Mouse (Mus musculus): Measurements from ENCODE around the gene H2-DMb1. TPM values are rescaled to one million over a fixed set of nuclear protein-coding genes. Genes with fewer than 3 reads are reported as not detected.

Gene H2-DMb1
- total RNA-seq (2021) = 1 to 10 TPM; 1.1 to 1.7 TPM
- long read RNA-seq, experiment 1, partial matches to known transcripts = 0 of 2 reads
- long read RNA-seq, experiment 1, other reads (novel, unspliced or antisense) = 1 of 2 reads
- long read RNA-seq, experiment 2, partial matches to known transcripts = 0 of 2 reads
- long read RNA-seq, experiment 2, other reads (novel, unspliced or antisense) = 1 of 2 reads

DNA sequence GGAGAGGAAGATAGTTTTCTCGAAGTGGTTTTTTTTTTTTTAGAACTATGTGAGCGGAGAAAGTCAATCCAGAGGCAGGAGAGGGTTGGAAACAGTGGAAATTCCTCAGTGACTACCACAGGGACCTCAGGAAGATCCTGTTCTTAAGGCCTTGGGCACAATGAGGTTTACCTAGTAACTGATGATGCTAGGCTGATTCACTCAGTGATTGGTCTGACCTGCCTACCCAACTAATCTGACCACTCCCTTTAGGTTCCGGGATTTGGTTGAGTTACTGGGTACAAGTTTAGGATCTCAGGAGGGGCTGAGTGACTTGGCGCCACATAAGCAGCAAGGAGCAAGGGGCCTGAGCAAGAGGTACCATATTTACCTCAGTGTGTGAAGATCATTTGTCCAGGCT is at the start of gene H2-DMb1:
H2-DMb1 (plus strand) TSS at position 150 of the 400 bp plus-strand sequence.
- DNase-seq (ENCODE audit: extremely low spot score in 1 of 2, low spot score in 2 of 2) = peak in 1 of 2 experiments; percentile 54
- no peak for TF ChIP-seq CTCF (IDR thresholded peaks at IDR 0.05)
- intact Hi-C loops (cut with DNase I) = no loop called here
- H3K27ac ChIP-seq = no peak within 1 kb of the TSS
- no peak within 1 kb of the TSS for H3K4me3 ChIP-seq

DNA sequence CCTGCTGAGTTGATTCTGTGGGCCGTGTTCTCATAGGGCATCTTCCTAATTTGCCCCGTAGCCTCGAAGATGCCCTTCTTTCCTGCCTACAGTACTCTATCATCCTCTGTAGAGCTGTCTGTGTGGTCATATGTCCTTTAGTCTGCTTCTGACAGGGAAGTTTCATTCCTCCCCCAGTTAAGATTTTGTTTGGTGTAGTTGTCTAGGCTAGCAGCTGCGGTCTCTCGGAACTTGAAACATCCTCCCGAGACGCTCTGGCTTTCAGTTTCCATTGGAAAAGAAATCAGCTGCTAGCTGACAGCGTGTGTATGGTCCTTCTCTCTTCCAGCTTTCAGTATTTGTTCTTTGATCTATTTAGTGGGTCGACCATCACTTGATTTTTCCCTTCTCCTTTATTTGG is 48.1 kb upstream of the H2-DMb1 start:
- no peak for DNase-seq (ENCODE audit: extremely low spot score in 1 of 2, low spot score in 2 of 2)
- Histone ChIP-seq H3K4me3 (no peak overlapping the region), H3K27ac (no peak overlapping the region)
- intact Hi-C loops (cut with DNase I) = no loop called here
- no peak for TF ChIP-seq CTCF (IDR thresholded peaks at IDR 0.05)

DNA sequence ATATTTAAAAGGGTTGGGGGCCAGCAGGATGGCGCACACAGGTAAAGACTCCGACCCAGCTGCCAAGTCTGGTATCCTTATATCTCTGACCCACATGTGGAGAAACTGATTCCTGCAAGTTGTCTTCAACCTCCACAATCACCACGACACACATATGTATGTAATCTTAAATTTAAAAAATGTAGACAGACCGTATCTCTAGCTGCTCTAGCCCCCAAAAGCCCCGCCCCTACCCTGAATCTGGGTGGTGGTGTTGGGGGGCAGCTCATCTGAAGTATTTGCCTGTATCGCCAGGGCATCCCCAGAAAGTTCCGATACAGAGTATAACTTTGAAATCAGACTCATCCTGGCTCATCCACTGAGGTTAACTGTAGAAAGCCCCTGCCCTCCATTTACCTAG is 46.3 kb upstream of the H2-DMb1 start:
- intact Hi-C loops (cut with DNase I) = no loop called here

DNA sequence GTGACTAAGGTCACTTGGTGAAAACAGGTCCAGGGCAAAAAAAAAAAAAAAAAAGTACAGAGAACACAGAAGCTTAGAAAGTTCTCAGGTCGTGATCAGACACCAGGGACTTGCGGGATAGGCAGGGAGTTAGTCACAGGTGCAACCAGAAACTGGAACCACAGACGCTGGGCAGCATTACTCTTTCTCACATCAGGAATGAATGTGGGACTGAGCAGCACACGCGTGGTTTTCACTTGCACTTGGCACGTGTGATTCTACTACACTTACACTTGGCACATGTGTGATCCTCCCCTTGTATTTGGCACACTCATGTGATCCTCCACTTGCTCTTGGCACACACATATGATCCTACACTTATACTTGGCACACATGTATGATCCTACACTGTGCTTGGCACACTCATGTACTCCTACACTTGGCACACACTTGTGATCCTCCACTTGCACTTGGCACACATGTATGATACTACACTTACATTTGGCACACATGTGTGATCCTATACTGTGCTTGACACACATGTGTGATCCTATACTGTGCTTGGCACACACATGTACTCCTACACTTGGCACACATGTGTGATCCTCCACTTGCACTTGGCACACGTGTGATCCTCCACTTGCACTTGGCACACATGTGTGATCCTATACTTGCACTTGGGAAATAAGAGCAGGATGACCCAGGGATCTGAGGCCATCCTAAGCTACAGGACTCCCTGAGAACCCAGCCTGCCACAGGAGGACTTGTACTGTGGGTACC is 45.6 kb upstream of the H2-DMb1 start:
- DNase-seq (ENCODE audit: extremely low spot score in 1 of 2, low spot score in 2 of 2) = no peak
- no peak for TF ChIP-seq CTCF (IDR thresholded peaks at IDR 0.05)
- Histone ChIP-seq H3K4me3 (no peak overlapping the region), H3K27ac (no peak overlapping the region)
- intact Hi-C loops (cut with DNase I) = no loop called here

More for the DNA sequence above, 46.3 kb upstream of the H2-DMb1 start:
- Histone ChIP-seq H3K27ac (no peak overlapping the region), H3K4me3 (no peak overlapping the region)
- TF ChIP-seq CTCF (IDR thresholded peaks at IDR 0.05) = no peak
- no peak for DNase-seq (ENCODE audit: extremely low spot score in 1 of 2, low spot score in 2 of 2)

DNA sequence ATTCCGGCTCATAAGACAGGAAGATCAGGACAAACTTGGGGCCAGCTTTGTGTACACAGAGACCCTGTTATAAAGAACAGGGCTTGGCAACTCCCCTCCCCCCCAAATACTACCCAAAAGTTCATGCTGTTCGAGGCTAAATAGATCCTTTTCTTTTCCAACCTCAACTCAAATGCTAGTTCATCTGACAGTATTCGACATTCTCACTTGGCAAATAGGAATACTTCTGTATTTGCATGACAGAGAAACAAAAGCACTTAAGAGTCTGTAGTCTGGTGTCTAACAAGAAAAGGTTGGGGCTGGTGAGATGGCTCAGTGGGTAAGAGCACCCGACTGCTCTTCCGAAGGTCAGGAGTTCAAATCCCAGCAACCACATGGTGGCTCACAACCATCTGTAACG is 44.4 kb upstream of the H2-DMb1 start:
- no peak for TF ChIP-seq CTCF (IDR thresholded peaks at IDR 0.05)
- intact Hi-C loops (cut with DNase I) = no loop called here
- DNase-seq (ENCODE audit: extremely low spot score in 1 of 2, low spot score in 2 of 2) = no peak

DNA sequence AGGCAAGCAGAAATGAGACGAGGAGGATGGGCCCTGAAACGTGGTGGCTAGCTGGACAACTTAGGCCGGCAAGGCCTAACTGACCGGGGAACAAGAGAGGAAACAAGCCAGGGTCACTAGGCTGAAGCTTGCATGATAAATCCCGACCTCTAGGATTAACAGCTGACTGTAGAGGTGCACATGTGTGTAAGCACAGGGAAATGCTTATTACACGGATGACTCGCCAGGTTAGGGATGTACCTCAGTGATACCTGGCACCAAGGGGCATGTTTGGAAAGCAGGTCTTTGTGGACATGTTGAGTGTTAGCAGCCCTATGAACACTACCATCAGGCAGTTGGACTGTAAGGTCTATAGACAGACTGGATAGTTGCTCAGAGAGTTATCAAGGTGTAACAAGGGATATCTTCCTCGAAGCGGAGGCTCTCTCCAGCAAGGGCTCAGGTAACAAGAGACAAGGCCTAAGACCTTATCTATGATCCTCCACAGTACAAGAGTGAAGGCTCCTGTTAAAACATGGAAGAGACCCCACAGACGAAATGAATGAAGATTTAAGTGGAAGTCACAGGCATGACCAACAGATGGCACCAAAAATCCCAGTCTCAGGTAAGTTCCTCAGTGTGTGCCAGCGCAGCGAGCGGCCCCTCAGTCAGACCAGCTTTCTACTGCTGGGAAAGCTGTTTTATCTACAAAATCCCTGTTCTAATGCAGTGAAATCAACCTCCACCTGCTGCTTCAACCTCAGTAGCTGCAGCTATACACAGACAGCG is 43.6 kb upstream of the H2-DMb1 start:
- DNase-seq (ENCODE audit: extremely low spot score in 1 of 2, low spot score in 2 of 2) = no peak
- intact Hi-C loops (cut with DNase I) = no loop called here
- no peak overlapping the region for H3K4me3 ChIP-seq
- peak; percentile 48 for TF ChIP-seq CTCF (IDR thresholded peaks at IDR 0.05)
- H3K27ac ChIP-seq = no peak overlapping the region

More for the DNA sequence above, 44.4 kb upstream of the H2-DMb1 start:
- Histone ChIP-seq H3K27ac (no peak overlapping the region), H3K4me3 (no peak overlapping the region)

DNA sequence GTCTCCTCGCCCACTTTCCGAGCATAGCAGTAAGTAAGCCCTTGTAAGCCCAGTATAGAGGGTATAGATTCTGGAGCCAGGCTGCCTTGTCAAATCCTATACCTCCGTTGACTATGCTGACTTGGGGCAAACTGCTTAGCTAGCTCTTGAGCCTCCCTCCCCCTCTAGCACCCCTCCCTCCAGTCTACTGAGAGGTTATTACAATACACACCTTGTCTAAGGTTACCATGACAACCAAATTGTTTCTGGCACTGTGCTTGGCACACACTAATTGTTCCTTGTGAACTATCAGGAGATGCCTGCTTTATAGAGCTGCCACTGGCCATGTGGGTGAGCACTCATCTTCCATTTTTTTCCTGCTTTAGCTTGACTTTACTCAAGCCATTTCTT is 43.1 kb upstream of the H2-DMb1 start:
- intact Hi-C loops (cut with DNase I) = loop anchor here (2.0 kb wide), 1 partner anchor 73 kb away; no protein-coding TSS in a partner anchor

DNA sequence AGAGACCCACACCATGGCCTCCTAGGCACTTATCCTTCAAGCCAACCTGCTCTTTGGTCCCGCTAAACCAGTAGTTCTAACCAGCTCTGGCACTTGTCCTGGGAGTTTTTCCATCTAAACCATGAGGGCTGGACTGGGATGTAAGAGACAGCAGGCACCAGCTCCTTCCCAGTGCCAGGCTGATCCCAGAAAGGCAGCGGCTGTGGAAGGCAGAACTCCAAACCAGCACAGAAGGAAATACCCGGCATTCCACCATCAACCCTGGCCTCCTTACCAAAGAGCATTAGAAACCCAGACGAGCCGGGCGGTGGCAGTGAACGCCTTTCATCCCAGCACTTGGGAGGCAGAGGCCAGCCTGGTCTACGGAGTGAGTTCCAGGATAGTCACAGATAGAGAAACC is 42.6 kb upstream of the H2-DMb1 start:
- intact Hi-C loops (cut with DNase I) = loop anchor here (2.0 kb wide), 1 partner anchor 74 kb away; no protein-coding TSS in a partner anchor
- no peak overlapping the region for H3K27ac ChIP-seq
- no peak for TF ChIP-seq CTCF (IDR thresholded peaks at IDR 0.05)
- H3K4me3 ChIP-seq = no peak overlapping the region
- no peak for DNase-seq (ENCODE audit: extremely low spot score in 1 of 2, low spot score in 2 of 2)

More for the DNA sequence above, 43.1 kb upstream of the H2-DMb1 start:
- Histone ChIP-seq H3K4me3 (no peak overlapping the region), H3K27ac (no peak overlapping the region)
- DNase-seq (ENCODE audit: extremely low spot score in 1 of 2, low spot score in 2 of 2) = no peak
- TF ChIP-seq CTCF (IDR thresholded peaks at IDR 0.05) = no peak

DNA sequence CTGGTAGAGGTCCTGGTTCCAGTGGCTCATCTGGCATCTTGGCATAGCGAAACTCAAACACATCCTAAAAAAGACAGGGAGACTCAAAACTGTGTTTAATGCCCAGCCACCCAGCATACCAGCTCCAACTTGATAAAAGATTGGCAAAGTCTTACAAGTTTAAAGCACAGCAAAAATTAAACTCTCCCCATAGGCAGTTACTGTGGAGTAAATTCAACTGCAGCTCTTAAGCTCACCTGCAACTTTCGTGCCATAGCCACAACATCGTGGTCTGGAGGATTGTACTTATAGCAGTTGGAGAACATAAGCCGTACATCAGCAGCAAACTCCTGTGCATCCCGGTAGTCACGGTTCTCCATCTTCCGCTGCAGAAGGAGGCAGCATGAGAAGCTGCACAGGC is 38.8 kb upstream of the H2-DMb1 start:
- no peak overlapping the region for H3K4me3 ChIP-seq
- DNase-seq (ENCODE audit: extremely low spot score in 1 of 2, low spot score in 2 of 2) = no peak
- intact Hi-C loops (cut with DNase I) = no loop called here
- no peak for TF ChIP-seq CTCF (IDR thresholded peaks at IDR 0.05)
- H3K27ac ChIP-seq = no peak overlapping the region

DNA sequence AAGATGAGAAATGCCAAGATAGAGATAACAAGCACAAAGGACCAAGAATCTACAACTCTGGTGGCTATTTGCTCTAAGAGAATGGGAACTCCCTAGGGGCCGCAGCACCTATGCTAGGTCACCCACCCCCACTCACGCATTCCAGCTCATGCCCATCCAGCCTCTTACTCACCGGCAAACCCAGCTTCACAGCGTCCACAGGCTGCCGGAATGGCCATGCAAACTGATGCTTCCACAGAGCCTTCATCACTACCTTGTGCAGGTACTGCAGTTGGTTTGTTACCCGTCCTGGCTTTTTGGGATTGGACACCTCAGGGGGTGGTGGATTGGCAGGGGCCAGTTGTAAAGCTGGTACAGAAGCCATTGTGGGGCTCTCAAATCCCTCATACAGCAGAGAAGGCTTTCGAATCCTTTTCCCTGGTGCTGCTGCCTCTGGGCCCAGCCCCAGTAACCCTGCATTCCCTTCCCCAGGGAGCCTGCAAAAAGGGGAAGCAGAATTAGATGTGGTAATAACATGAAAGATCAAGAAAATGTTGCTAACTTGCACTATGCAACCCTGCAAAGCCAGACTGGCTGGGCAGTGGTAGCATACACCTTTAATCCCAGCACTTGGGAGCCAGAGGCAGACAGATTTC is 36.0 kb upstream of the H2-DMb1 start:
- TF ChIP-seq CTCF (IDR thresholded peaks at IDR 0.05) = no peak
- Histone ChIP-seq H3K27ac (no peak overlapping the region), H3K4me3 (peak overlapping the region; percentile 90)
- no peak for DNase-seq (ENCODE audit: extremely low spot score in 1 of 2, low spot score in 2 of 2)
- intact Hi-C loops (cut with DNase I) = no loop called here

DNA sequence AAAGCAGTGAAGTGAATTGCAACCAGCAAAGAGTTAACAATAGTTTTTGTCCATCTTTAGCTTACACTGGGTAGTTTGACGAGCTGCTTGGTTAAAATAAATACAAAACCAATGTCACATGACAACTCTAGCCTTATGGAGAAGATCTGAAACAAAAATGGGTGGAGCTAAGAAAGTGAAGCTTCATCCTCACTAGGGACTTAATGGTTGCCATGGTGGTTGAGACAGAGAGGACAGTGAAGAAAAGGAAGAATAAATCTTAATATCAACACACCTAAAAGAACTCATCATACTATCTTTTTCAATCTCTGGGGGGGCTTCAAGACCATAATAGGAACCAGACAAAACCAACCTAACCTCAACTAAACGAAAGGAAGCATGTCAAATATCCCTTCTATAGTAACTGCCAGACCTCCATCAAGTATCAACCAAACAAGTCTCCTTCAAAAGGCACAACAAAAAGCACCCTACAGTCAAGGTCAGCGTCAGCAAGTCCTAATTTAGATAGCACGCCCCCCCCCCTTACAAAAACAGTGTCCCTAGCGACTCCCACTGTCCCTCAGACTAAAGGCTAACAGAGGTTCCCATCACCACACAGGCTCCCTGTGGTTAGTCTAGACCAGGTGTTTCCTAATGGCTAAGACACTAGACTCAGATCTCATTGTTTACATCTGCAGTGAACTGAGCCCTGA is 35.3 kb upstream of the H2-DMb1 start:
- intact Hi-C loops (cut with DNase I) = loop anchor here (2.0 kb wide), 1 partner anchor 85 kb away; no protein-coding TSS in a partner anchor
- Histone ChIP-seq H3K4me3 (peak overlapping the region; percentile 90), H3K27ac (peak overlapping the region; percentile 84; the same call in 1 of the 2 replicates)
- TF ChIP-seq CTCF (IDR thresholded peaks at IDR 0.05) = no peak
- DNase-seq (ENCODE audit: extremely low spot score in 1 of 2, low spot score in 2 of 2) = no peak

Data from left cerebral cortex, adult 2 months (tissue).